Mouse (Mus musculus) heart, embryonic 10.5 days (tissue): ENCODE measurements around the gene Habp2. TPM values are rescaled to one million over a fixed set of nuclear protein-coding genes. Genes with fewer than 3 reads are reported as not detected.

Experiments
- DNase-seq: peaks from one replicate; pipeline ENCODE4 v3.0.0-alpha.2; 2017; ENCODE audit warnings: low spot score
- H3K27ac ChIP-seq: fragments of 300-500 bp; sonication (generic); 2 replicates; pipeline ENCODE4 v1.5.1; 2016; ENCODE audit warnings: mild to moderate bottlenecking
- H3K27me3 ChIP-seq: fragments of 300-500 bp; sonication (generic); 2 replicates; pipeline ENCODE4 v1.6.1; 2016; ENCODE audit warnings: mild to moderate bottlenecking; ENCODE audit not compliant: poor library complexity, insufficient read depth, severe bottlenecking
- H3K36me3 ChIP-seq: fragments of 300-500 bp; sonication (generic); 2 replicates; pipeline ENCODE4 v1.6.1; 2016; ENCODE audit warnings: mild to moderate bottlenecking, moderate library complexity
- H3K4me1 ChIP-seq: fragments of 300-500 bp; sonication (generic); 2 replicates; pipeline ENCODE4 v1.6.1; 2016; ENCODE audit warnings: mild to moderate bottlenecking
- H3K4me3 ChIP-seq: fragments of 300-500 bp; sonication (generic); 2 replicates; pipeline ENCODE4 v1.5.1; 2016; ENCODE audit warnings: mild to moderate bottlenecking, moderate library complexity
- H3K9me3 ChIP-seq: fragments of 300-500 bp; sonication (generic); 2 replicates; pipeline ENCODE4 v1.6.1; 2016; ENCODE audit warnings: mild to moderate bottlenecking, moderate library complexity
- WGBS: fragments of 180-500 bp; shearing (Covaris S2); methylation state at CpG from one replicate; pipeline ENCODE4 v1.1.7; 2016; 5-methylcytosine and 5-hydroxymethylcytosine counted together
- polyA plus RNA-seq: library from polyadenylated mRNA; unstranded; fragments of >200 nt; fragmentation: Nextera tagmentation; extraction: Ambion mirVana; gene quantifications from 2 replicates; pipeline ENCODE4 v1.2.1, GENCODE M21; 2016

The Habp2 gene
- polyA plus RNA-seq, 1 experiment from 2014 or later = 19.6 TPM

DNA sequence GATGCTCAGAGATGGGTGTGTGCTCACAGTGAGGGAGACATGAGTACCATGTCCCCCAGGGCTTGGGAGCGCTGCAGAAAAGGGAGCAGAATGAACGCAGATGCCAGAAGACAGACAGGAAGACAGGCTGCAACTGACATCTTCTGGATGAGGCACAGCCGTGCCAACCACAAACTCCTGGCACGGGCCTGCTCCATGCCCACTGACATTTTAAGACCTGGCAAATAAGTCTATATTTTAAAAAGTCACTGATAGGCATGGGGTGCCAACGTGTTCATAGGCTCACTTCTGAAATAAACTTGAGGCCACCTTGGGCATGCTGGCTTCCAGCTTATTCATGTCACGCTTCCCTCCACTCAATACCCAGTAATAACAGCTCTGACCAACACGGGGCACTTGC is 82.0 kb downstream of the Habp2 start:
- no peak for DNase-seq

More for the DNA sequence above, 82.0 kb downstream of the Habp2 start:
- H3K27ac ChIP-seq = no peak overlapping the region
- no peaks in the 10 kb centered on the region for H3K9me3 ChIP-seq
- no peaks in the 10 kb centered on the region for H3K4me1 ChIP-seq
- no peaks in the 10 kb centered on the region; the same call in 1 of the 2 replicates for H3K36me3 ChIP-seq
- WGBS = 87% methylated on average over 7 of the region's 7 CpGs
- H3K27me3 ChIP-seq = no peaks in the 10 kb centered on the region
- H3K4me3 ChIP-seq = no peak overlapping the region

Other genes starting within 250 kb of the Habp2 start
- 3.4 and 11.9 TPM in 2 replicates for gene Nrap, start 102.9 kb downstream of the Habp2 start, polyA plus RNA-seq
- gene Casp7, start 110.0 kb downstream of the Habp2 start, polyA plus RNA-seq = 25.1 and 31.6 TPM in 2 replicates
- gene Plekhs1, start 174.5 kb downstream of the Habp2 start, polyA plus RNA-seq = not detected in 2 replicates